Mouse (Mus musculus) urinary bladder, postnatal 36 days (tissue): ENCODE results near the gene Acta1.

ENCODE experiments used
- DNase-seq, 2 experiments: peaks; one replicate each; pipeline ENCODE4 v3.0.0; 2022; ENCODE audit warnings: low spot score in 2 of 2, mixed read lengths in 1 of 2

Gene Acta1

GRCm38 (mm10) chr8:123844341-123844740 lies 50.2 kb downstream of the Acta1 start:
- DNase-seq = no peak

GRCm38 (mm10) chr8:123842086-123842485 lies 52.5 kb downstream of the Acta1 start:
- no peak for DNase-seq
